Mouse (Mus musculus): ENCODE measurements at regions not wholly inside any gene's neighbourhood (a gene's known extent, or its start where the extent isn't known, plus 50 kb on each side); places are given as distances from the start of the nearest gene placed in this dataset.

DNA sequence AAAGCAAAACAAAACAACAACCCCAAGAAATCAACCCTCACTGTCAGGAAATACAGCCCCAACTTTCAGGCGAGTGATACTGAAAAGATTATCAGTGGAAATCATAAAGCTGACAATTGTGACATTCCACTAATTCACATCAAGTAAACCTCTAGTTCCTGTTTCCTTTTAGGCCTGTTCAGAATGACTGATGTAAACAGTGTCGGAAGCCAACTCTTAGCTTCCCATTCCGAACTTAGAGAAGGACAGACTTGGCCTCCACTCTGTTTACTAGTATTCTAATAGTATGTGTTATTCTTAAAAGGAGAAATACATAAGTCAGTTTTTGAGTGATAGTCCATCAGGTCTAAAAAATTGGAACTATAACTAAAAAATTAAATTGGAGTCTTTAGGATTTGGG, 223.9 kb upstream of the Rnd3 start:
- TF ChIP-seq CTCF (IDR thresholded peaks at IDR 0.05; ENCODE audit: insufficient read depth, low read length) (no peak), POLR2A (IDR thresholded peaks at IDR 0.05; ENCODE audit: borderline replicate concordance, extremely low read depth, low read depth, low read length) (no peak)
